Mouse (Mus musculus) NIH3T3 (cell line): ENCODE results near the gene Rhof.

Experiments used
- DNase-seq: peaks from one replicate; pipeline ENCODE4 v3.0.0-alpha.2; 2012; ENCODE audit warnings: low read depth

Gene Rhof

DNA sequence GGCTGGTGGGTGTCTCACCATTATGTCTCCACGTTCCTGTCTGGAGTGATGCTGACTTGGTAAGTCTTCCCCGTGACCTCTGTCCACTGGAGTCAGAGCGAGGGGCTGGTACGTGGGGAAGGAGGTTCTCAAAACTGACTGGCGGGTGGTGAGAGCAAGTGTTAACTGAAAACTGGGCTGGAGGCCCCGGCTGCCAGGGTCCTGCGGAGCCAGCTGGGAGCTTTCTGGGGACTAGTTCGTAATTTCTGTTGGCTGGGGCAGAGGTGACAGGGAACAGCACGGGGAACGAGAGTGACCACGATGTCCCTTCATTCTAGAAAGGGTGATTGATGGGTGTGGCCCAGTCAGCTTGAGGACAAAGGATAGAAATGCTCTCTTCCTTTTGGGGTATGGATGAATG, 18.4 kb downstream of the Rhof start:
- DNase-seq: no peak

DNA sequence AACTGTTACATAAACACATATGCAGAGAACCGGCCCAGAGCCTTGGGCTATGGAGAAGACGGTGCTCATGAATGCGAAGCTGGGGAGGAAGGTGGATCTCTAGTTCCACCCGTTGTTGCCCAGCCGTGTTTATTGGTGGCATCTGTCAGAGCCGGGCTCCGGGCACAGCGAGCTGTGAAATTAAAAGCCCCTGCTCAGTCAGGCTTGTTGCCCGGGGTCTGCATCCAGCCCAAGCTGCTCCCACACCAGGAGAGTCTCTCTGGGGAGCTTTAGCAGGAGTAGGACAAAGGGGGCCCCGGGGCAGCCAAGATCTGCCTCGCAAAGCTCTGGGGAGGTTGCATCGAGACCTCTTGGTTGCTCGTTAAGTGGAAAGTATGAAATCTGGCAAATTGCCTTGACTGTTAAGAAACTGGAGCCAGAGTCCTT, 22.2 kb downstream of the Rhof start:
- DNase-seq: no peak

DNA sequence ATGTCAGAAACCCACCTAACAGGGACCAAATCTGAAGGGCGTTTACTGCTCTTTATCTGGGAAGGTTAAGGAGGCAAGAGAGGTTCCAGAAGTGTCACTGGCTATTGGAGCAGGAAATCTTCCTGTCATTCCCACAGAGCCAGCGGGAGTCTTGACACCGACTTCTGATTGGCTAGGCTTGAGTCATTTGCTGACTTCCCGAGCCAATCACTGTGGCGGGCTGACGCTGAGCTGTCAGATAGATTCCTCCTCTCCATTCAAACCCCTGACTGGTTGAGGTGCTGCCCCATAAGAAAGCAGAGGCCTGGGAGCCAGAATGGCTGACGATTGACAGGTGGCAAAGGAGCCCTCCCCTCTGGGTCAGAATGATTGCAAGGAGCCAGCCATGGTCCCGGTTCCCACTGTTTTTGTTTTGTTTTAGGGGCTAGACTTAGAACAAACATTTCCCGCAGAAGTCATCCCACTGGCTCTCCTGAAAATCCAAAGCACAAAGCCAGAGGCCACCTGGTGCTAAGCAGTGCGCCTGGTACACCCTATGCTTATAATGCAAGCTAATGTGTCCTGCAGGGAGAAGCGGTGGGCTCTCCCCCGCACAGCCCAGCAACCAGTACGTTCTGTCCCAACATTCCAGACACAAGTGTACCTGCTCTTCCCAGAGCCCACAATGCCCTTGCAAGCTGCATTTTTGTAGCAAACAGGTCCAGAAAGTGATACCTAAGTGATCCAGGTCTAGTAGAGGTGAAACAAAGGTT, 22.9 kb downstream of the Rhof start:
- DNase-seq: no peak

DNA sequence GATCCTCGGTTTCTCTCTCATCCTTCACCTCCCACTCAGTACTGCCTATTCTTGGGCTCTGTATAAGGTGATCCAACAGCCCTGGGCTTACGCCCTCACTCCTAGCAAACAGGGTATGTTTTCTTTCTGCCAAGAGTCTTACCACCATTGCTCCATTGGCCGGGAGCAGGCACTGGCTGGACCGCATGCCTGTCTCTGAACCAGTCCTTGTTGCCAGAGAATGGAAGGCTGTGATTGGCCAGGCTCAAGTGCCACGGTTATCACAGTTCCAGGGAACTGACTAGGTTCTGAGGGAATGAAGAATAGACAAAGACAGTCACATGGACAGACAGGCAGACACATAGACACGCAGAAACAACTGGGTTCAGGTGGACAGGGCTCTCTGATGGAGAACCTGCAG, 27.7 kb downstream of the Rhof start:
- DNase-seq: no peak

DNA sequence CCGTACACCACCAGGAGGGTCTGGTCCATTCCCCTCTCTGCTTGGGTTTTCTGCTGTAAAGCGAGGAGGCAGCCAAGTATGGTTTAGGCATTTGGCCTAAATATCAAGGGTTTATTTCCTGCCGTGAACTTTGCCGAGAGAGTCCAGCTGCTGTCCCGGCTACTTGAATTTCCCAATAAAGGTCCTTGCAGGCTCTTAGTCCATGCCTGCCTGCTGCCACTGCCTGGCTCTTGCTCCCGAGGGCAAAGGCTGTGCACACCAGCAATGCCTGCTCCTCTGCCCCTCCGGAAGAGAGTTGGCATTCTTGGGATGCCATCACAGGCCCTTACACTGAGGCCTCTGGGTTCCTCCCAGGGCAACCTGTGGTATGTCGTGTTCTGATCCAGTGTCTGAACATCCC, 28.9 kb downstream of the Rhof start:
- DNase-seq: no peak

DNA sequence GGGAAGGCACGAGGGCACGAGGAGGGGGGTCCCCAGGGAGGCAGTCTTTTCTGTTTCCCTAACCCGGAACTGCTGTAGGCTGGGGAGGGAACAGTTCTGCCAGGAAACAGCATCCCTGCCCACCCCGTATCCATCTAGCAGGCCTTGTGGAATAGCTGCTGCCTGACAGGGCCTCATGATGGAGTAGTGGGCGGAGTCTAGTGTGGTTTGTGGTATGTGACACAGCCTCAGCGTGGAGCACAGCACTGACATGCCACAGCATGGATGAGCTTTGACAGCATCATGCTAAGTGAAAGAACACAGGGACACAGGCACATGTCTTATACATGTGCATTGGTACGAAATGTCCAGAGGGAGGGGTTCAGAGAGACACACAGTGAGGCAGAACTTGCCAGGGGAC, 30.1 kb downstream of the Rhof start:
- peak; percentile 39 for DNase-seq

DNA sequence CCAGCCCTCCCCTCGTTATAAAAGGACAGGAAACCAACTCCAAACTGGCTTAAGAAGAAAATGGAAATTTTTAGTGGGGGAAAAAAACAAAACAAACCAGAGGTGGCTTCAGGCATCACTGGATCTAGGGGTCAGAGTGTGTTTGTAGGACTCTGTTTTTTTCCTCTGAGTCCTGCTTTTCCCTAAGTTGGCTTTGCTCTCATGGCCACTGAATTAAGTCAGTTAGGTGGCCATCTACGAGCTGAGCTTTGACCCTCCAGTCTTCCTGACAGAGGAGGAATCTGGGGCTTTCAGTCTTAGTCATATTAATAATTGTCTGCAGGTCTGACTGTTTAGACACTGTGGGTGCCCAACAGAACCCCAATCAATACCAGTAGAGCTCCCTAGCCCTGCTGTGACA, 34.0 kb downstream of the Rhof start:
- DNase-seq: no peak

DNA sequence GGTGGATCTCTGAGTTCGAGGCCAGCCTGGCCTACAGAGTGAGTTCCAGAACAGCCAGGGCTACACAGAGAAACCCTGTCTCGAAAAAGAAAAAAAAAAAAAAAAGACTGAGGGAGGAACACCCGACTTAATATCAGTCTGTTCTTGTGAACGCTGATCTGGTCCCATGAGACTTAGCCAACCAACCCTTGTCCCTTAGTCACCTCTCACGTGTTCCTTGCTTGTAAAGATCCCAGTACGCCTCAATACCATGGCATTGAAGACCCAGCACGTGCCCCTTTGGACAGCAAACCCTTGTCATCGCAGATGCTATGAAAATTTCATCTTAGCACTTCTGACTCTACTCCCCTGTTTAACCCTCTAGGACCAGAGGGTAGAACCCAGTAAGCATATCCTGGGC, 36.2 kb downstream of the Rhof start:
- DNase-seq: no peak

DNA sequence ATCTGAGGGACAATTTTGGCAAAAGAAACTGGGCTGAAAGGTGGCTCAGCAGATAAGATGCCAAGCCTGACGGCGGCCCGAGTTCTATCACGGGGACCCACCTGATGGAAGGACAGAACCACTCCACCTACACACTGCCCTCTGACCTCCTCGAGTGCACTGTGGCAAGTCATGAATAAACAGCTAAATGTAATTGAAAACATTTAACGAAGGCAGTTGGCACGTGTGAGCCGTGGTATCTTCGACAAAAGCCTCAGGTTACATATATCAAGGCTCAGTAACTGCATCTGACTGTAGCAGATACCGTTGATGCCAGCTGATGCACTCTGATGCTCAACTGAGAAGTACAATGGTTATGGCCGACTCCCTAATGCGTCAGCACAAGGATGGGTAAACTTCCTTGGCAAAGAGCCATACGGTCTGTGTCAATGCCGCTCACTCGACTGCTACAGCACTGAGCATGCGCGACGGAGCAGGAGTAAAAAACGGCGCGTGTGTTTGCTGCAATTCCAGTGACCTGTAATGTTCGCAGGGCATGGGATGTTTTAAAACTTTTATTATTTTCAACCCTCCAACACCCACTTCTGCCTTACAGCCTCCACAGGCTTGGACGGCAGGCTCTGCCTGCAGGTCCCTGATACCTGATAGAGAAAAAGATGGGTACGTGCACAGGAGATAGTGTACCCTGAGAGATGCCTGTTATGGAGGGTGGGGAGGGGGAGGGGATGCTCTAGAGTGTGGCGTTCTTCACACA, 38.1 kb downstream of the Rhof start:
- no peak for DNase-seq

DNA sequence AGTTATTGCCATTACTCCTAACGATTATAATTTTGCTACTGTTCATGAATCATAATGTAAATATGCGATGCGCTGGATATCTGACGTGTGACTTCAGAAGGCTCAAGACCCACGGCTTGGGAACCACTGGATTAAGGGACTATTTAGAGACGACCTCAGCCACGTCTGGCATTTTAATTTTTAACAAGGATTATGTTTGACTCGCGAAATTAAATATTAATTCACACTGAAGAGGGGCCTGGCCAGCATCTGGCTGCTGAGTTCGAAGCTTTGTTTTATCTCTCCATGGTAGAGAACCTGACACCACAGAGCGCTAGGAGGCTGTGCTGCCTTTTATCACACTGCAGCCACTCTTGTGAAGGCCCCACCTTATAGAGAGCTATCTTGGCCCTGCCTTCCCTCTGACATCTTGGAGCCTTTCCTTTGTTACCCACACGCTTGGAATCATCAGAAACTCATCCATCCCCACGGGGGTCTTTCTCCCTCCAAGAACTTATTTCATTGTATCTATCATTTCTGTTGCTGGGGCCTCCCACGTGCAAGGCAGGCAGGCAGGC, 39.3 kb downstream of the Rhof start:
- no peak for DNase-seq

DNA sequence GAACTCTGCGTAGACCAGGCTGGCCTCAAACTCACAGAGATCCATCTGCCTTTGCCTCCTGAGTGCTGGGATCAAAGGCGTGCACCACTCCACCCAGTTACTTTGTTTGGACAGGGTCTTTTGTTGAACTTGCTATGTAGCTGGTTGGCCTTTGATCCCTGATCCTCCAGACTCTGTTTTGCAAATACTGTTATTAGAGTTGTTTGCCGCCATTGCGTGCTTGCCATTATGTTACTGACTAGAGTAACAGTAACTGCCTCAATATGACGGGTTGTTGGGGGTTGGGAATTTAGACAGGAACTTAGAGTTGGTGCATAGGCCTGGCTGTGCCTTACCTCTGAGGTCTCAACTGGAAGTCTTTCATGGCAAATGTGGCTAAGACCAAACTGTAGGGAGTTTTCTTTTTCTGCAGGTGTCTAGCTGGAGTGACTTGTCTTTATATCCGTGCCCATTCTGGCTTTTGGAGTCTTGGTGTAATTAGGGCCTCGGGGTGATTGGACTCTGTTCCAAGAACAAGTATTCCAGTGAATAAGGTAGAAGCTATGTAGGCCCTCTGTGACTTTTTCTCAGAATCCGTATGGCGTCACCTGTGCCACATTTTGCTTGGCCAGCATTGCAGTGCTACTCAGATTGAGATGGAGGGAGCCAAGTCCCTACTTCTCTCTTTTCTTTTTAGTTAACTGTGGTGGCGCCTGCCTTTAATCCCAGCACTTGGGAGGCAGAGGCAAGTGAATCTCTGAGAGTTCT, 41.8 kb downstream of the Rhof start:
- DNase-seq: no peak

DNA sequence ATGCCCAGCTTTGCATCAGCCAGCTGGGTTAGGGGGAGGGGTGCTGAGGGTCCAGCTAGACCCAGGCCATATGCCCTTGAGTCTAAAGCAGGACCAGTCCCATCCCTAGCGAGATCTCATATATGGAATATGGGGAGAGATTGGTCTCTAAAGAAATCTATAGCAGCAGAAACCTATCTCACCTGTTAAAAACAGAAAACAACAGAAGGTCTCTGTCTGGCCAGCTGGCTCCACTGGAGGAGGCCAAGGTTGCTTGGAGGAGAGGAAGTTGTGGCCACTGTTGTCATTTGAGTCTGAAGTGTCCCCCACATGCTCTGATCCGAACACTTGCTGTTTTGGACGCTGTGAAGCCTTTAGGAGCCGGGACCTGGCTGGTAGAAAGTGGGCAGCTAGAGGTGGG, 43.7 kb downstream of the Rhof start:
- DNase-seq: no peak

DNA sequence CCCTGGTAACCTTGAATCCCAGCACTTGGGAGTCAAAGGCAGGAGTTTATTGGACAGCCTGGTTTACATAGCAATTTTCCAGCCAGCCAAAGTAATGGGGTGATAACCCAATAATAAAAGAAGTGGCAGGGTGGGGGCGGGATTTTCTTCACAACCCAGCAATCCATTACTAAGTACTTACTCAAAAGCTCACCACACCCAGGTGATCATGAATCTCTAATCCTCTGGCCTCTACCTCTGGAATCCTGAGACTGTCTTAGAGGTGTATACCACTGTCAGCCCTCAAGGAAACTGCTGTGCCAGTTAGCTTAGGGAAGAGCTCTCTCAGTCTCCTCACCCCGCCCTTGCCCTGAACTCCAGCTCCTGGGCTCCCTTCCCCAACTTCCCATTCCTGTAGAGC, 46.0 kb downstream of the Rhof start:
- DNase-seq: no peak

DNA sequence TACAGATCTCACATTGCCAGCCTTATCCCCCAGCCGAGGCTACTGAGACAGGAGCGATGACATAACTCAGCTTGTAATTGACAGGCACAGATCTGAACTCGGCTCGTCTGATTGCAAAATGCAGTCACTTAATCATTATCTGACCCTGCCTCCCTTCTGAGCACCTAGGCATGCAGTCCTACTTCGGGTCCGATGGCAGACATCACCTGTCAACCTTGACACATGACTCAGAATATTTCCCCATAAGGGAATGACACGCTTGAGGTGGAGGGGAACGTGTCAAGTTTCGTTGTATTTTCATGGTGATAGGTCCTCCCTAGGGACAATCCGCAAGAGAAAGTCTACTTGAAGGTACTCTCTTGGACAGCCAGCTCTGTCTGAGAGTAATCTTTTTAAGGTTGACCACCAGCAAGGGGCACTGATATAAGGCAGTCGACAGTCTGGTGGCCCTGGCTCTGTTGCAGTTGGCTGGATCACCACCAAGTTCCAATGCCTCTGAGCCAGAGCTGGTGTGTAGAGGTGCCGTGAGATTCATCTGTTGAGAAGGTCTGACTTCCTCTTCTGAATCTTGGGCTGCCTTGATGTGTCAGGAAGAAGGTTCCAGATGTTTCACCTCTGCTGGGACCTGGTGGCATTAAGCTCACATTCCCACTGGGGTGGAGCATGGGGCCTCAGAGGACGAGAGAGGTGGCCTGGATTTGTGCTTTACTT, 49.0 kb downstream of the Rhof start:
- DNase-seq: no peak

DNA sequence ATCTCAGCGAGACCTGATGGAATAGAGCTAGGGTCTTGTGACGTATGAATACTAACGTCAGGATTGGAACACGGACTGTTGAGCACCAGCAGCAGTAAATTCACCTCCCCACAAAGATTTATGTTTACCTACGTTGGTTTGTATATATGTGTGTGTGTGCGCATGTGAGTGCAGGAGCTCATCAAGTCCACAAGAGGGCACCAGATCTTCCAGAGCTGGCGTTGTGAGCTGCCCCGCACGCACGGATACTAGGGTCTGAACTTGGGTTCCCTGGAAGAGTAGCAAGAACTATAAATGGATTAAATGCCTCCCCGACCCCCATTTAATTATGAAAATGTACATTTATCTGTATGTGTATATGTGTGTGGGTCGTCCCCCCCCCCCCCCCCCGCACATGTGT, 52.0 kb downstream of the Rhof start:
- no peak for DNase-seq

DNA sequence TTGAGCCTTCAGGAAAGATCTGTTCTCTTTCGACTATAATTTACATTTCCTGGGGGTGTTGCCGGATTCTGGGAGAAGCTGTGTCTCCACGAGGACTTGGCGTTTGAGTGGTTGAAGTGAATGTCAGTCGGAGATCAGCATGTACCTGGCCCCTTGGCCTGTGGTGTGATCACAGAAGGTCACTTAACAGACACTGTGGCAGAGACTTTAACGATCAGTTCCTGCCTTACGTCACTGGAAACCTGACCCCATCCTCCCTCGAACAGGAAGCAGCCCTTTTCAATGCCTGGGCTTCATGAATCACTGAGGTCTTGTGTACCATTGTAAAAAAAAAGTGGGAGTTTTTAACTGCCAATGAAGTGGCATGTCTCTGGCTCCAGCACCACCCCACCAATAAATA, 52.5 kb downstream of the Rhof start:
- DNase-seq: no peak

DNA sequence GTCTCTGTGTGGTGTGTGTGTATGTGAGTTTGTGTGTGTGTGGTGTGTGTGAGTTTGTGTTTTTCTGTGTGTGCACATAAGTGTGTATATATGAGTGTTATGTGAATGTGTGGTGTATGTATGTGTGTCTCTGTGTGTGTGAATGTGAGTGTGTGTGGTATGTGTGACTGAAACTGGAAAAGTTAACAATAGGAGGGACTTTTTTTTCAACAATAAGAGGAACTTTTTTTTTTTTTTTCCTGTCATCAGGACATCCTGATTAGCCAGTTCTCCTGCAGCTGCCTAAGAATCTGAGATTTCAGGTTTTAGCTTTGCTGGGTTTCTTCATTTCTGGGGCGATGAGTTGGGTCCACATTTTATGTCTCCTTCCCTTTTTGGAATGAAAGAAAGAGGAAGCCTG, 52.9 kb downstream of the Rhof start:
- no peak for DNase-seq

DNA sequence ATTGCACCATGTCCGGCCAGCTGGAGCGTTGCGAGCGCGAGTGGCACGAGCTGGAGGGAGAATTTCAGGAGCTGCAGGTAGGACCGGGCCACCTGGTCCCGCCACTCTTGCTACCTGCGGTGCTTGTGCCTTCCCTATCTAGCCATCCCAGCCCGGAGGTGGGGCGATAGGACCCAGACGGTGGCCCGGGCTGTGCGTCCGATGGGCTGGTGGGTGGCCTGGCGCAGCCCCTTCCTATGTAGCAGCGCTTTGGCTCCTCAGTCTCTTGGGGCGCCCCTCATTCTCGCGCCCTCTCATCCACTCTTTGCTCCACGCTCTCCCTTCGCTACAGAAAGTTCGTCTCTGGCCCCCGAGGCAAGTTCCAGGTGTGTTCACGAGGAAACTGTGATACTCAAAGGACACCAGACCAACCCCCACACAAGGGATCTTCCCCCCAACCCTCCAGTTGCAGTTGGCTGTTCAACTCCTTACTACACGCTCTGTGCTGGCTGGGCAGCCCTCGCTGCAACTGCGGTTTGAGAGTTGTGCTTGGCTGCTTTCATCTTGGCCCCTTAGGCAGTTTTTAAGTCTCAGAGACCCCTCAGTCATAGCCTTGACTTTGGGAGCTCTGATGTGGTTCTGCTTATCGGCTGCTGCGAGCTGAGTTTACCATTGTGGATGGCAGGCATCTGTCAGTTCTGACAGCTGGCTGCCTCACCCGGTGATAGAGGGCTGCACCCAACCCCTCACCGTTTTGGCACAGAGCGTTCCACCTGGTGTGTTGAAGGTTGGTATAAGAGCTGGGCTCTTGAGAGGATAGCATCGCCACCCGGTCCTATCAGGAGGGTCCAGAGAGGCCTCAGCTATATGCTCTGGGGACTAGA, 55.8 kb downstream of the Rhof start:
- peak; percentile 22 for DNase-seq

DNA sequence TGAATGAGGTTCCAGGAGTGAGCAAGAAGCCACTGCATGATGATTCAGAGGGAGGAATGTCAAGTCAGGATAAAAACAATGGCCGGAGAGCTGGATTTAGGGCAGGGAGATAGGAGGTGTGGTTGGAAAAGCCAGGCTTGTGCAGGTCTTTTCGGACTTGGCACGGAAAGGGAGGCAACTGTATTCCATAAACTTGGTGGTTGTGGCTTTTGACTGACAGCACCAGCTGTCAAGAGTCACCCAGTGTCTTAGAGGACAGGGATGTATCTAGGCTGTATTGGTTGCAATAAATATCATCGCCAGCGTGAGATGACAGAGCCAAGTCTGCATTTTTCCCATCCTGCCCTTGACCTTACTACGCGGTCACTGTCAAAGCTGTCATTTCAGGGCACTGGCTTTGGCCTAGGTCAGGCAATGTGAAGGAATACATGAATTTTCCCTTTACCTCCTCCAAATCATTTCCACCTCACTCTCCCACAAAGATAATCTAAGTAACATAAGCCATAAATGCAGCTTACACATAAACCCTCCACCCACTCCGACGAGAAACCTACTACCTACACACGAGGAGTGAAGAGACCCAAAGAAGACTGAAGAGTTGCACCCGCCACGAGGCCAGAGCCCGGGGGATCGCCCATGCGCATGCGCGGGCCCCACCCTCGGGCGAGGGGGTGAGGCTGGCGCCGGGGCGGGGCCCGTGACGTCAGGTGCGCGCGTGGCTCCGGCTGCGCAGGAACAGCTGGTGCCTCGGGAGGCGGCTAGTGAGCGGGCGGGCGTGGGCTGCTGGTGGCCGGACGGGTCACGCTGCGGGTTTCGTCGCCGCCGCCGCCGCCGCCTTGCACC, 56.7 kb downstream of the Rhof start:
- DNase-seq: peak; percentile 95

DNA sequence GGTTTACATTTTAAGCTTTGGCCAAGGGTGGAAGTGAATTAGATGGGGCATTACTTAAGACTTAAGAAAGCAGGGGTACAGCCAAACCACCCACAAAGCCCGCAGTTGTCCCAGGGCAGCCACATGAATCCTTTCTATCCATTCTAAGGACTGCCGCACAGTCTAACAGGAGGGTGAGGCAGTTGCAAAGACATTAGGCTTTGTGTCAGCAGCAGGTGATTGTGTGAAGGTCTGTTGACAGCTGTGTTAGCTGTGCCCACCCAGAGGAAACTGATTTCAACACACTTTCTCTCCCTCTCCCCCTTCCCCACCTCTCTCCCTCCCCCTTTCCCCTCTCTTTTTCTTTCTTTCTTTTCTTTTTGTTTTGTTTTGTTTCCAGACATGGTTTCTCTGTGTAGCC, 63.8 kb downstream of the Rhof start:
- no peak for DNase-seq
